Mouse (Mus musculus): ENCODE data around the gene Gucd1. TPM values are rescaled to one million over a fixed set of nuclear protein-coding genes. Genes with fewer than 3 reads are reported as not detected.

The Gucd1 gene
- polyA plus RNA-seq, 1 experiment: 18.1 TPM

- Histone ChIP-seq H3K4me1 (ENCODE audit: control insufficient read depth, insufficient read depth, low read length) (peaks cover 3% of the 10 kb centered on the region), H3K27ac (ENCODE audit: insufficient read depth, low read length) (no peak overlapping the region), H3K4me3 (ENCODE audit: insufficient read depth, low read length) (no peak overlapping the region)
- no peak for TF ChIP-seq CTCF (IDR thresholded peaks at IDR 0.05; ENCODE audit: borderline replicate concordance, insufficient read depth, low read length)
These were observed 66.6 kb downstream of the Gucd1 start for GRCm38 (mm10) chr10:75451036-75451786.

GRCm38 (mm10) chr10:75450331-75450730 is 67.4 kb downstream of the Gucd1 start:
- TF ChIP-seq CTCF (IDR thresholded peaks at IDR 0.05; ENCODE audit: borderline replicate concordance, insufficient read depth, low read length): no peak
- no peak for TF ChIP-seq POLR2A (IDR thresholded peaks at IDR 0.05; ENCODE audit: low read depth, low read length)
- H3K4me3 ChIP-seq (ENCODE audit: insufficient read depth, low read length): no peak overlapping the region
- peaks cover 3% of the 10 kb centered on the region for H3K4me1 ChIP-seq (ENCODE audit: control insufficient read depth, insufficient read depth, low read length)
- H3K27ac ChIP-seq (ENCODE audit: insufficient read depth, low read length): no peak overlapping the region

- Histone ChIP-seq H3K4me3 (ENCODE audit: insufficient read depth, low read length) (no peak overlapping the region), H3K27ac (ENCODE audit: insufficient read depth, low read length) (no peak overlapping the region), H3K4me1 (ENCODE audit: control insufficient read depth, insufficient read depth, low read length) (peaks cover 3% of the 10 kb centered on the region)
- no peak for TF ChIP-seq CTCF (IDR thresholded peaks at IDR 0.05; ENCODE audit: borderline replicate concordance, insufficient read depth, low read length)
- no peak for TF ChIP-seq POLR2A (IDR thresholded peaks at IDR 0.05; ENCODE audit: low read depth, low read length)
These were observed 68.9 kb downstream of the Gucd1 start for GRCm38 (mm10) chr10:75448806-75449420.

GRCm38 (mm10) chr10:75447489-75447888 is 70.3 kb downstream of the Gucd1 start:
- H3K4me3 ChIP-seq (ENCODE audit: insufficient read depth, low read length): no peak overlapping the region
- TF ChIP-seq POLR2A (IDR thresholded peaks at IDR 0.05; ENCODE audit: low read depth, low read length): no peak
- no peak for TF ChIP-seq CTCF (IDR thresholded peaks at IDR 0.05; ENCODE audit: borderline replicate concordance, insufficient read depth, low read length)
- H3K4me1 ChIP-seq (ENCODE audit: control insufficient read depth, insufficient read depth, low read length): peaks cover 3% of the 10 kb centered on the region
- no peak overlapping the region for H3K27ac ChIP-seq (ENCODE audit: insufficient read depth, low read length)

- Histone ChIP-seq H3K4me1 (ENCODE audit: control insufficient read depth, insufficient read depth, low read length) (peaks cover 3% of the 10 kb centered on the region), H3K4me3 (ENCODE audit: insufficient read depth, low read length) (no peak overlapping the region), H3K27ac (ENCODE audit: insufficient read depth, low read length) (no peak overlapping the region)
- TF ChIP-seq POLR2A (IDR thresholded peaks at IDR 0.05; ENCODE audit: low read depth, low read length) (no peak), CTCF (IDR thresholded peaks at IDR 0.05; ENCODE audit: borderline replicate concordance, insufficient read depth, low read length) (no peak)
These were observed 71.2 kb downstream of the Gucd1 start for GRCm38 (mm10) chr10:75446501-75447083.

- TF ChIP-seq CTCF (IDR thresholded peaks at IDR 0.05; ENCODE audit: borderline replicate concordance, insufficient read depth, low read length) (no peak), POLR2A (IDR thresholded peaks at IDR 0.05; ENCODE audit: low read depth, low read length) (no peak)
- H3K4me3 ChIP-seq (ENCODE audit: insufficient read depth, low read length): no peak overlapping the region
- no peak overlapping the region for H3K27ac ChIP-seq (ENCODE audit: insufficient read depth, low read length)
- peaks cover 3% of the 10 kb centered on the region for H3K4me1 ChIP-seq (ENCODE audit: control insufficient read depth, insufficient read depth, low read length)
These were observed 72.7 kb downstream of the Gucd1 start for GRCm38 (mm10) chr10:75445030-75445429.

- TF ChIP-seq CTCF (IDR thresholded peaks at IDR 0.05; ENCODE audit: borderline replicate concordance, insufficient read depth, low read length) (no peak), POLR2A (IDR thresholded peaks at IDR 0.05; ENCODE audit: low read depth, low read length) (no peak)
- H3K4me3 ChIP-seq (ENCODE audit: insufficient read depth, low read length): no peak overlapping the region
- H3K4me1 ChIP-seq (ENCODE audit: control insufficient read depth, insufficient read depth, low read length): no peaks in the 10 kb centered on the region; the same call in 1 of the 2 replicates
- H3K27ac ChIP-seq (ENCODE audit: insufficient read depth, low read length): no peak overlapping the region
These were observed 73.5 kb downstream of the Gucd1 start for GRCm38 (mm10) chr10:75444111-75444826.

GRCm38 (mm10) chr10:75443017-75443416 is 74.8 kb downstream of the Gucd1 start:
- TF ChIP-seq POLR2A (IDR thresholded peaks at IDR 0.05; ENCODE audit: low read depth, low read length): no peak
- TF ChIP-seq CTCF (IDR thresholded peaks at IDR 0.05; ENCODE audit: borderline replicate concordance, insufficient read depth, low read length): no peak
- Histone ChIP-seq H3K4me1 (ENCODE audit: control insufficient read depth, insufficient read depth, low read length) (no peaks in the 10 kb centered on the region), H3K27ac (ENCODE audit: insufficient read depth, low read length) (no peak overlapping the region), H3K4me3 (ENCODE audit: insufficient read depth, low read length) (no peak overlapping the region)

GRCm38 (mm10) chr10:75441800-75442199 is 76.0 kb downstream of the Gucd1 start:
- TF ChIP-seq CTCF (IDR thresholded peaks at IDR 0.05; ENCODE audit: borderline replicate concordance, insufficient read depth, low read length): no peak
- no peak for TF ChIP-seq POLR2A (IDR thresholded peaks at IDR 0.05; ENCODE audit: low read depth, low read length)
- no peak overlapping the region for H3K27ac ChIP-seq (ENCODE audit: insufficient read depth, low read length)
- H3K4me3 ChIP-seq (ENCODE audit: insufficient read depth, low read length): no peak overlapping the region
- no peaks in the 10 kb centered on the region for H3K4me1 ChIP-seq (ENCODE audit: control insufficient read depth, insufficient read depth, low read length)
